Mouse (Mus musculus): Measurements from ENCODE around the gene Zfp954. TPM values are rescaled to one million over a fixed set of nuclear protein-coding genes. Genes with fewer than 3 reads are reported as not detected.
"Not testable (repeated sequence)": the region's sequence is repeated elsewhere in the genome, so short reads cannot be mapped to it uniquely, and the experiment has no call there.

Zfp954 gene
- 16.3 and 17.5 TPM in 2 replicates for polyA plus RNA-seq (2014; fragmentation: Nextera tagmentation; extraction: Ambion mirVana)

GRCm38 (mm10) chr7:7120921-7121601 lies at the start of gene Zfp954:
TSS of gene Zfp954 (minus strand) at chr7:7121488.
- H3K27me3 ChIP-seq (ENCODE audit: control insufficient read depth, insufficient read depth, low read length), result no peaks in the 10 kb centered on the region
- ATAC-seq (replicated peaks; ENCODE audit: insufficient number of reproducible peaks, low FRiP score, low TSS enrichment, low read depth) (peak; percentile 91), DNase-seq (ENCODE audit: low spot score) (peak; percentile 93)
- H3K4me3 ChIP-seq (ENCODE audit: low read depth, low read length), result peak within 1 kb of the TSS; percentile 58
- H3K27ac ChIP-seq (replicated peaks; ENCODE audit: low read depth, low read length), result no peak within 1 kb of the TSS
- peak within 1 kb of the TSS; percentile 66 for H3K9ac ChIP-seq (replicated peaks; ENCODE audit: low read length)
- H3K4me2 ChIP-seq (ENCODE audit: low read depth, low read length), result peak within 1 kb of the TSS; percentile 46
- under 1% methylated on average over 30 of the region's 30 CpGs for WGBS
- H3K36me3 ChIP-seq (replicated peaks; ENCODE audit: control insufficient read depth, insufficient read depth, low read depth, low read length), result no peaks in the 10 kb centered on the region
- H3K9me3 ChIP-seq (replicated peaks; ENCODE audit: control insufficient read depth, low read length), result no peaks in the 10 kb centered on the region
- no peaks in the 10 kb centered on the region for H3K4me1 ChIP-seq (ENCODE audit: control insufficient read depth, insufficient read depth, low read length)

- no peak for ATAC-seq (replicated peaks; ENCODE audit: insufficient number of reproducible peaks, low FRiP score, low TSS enrichment, low read depth)
- H3K36me3 ChIP-seq (replicated peaks; ENCODE audit: control insufficient read depth, insufficient read depth, low read depth, low read length), result no peaks in the 10 kb centered on the region
- no peak for DNase-seq (ENCODE audit: low spot score)
- no peak overlapping the region for H3K9ac ChIP-seq (replicated peaks; ENCODE audit: low read length)
- H3K4me3 ChIP-seq (ENCODE audit: low read depth, low read length), result no peak overlapping the region
- H3K4me2 ChIP-seq (ENCODE audit: low read depth, low read length), result no peak overlapping the region
- H3K9me3 ChIP-seq (replicated peaks; ENCODE audit: control insufficient read depth, low read length), result no peaks in the 10 kb centered on the region
- H3K27me3 ChIP-seq (ENCODE audit: control insufficient read depth, insufficient read depth, low read length), result no peaks in the 10 kb centered on the region
- 90% methylated on average over 15 of the region's 15 CpGs for WGBS
- no peak overlapping the region for H3K27ac ChIP-seq (replicated peaks; ENCODE audit: low read depth, low read length)
- H3K4me1 ChIP-seq (ENCODE audit: control insufficient read depth, insufficient read depth, low read length), result no peaks in the 10 kb centered on the region
These were observed 24.8 kb upstream of the Zfp954 start for GRCm38 (mm10) chr7:7145991-7146608.

GRCm38 (mm10) chr7:7144215-7144614 lies 22.9 kb upstream of the Zfp954 start:
- Histone ChIP-seq H3K9me3 (replicated peaks; ENCODE audit: control insufficient read depth, low read length) (no peaks in the 10 kb centered on the region), H3K4me1 (ENCODE audit: control insufficient read depth, insufficient read depth, low read length) (no peaks in the 10 kb centered on the region), H3K4me2 (ENCODE audit: low read depth, low read length) (no peak overlapping the region), H3K27ac (replicated peaks; ENCODE audit: low read depth, low read length) (no peak overlapping the region), H3K9ac (replicated peaks; ENCODE audit: low read length) (no peak overlapping the region), H3K27me3 (ENCODE audit: control insufficient read depth, insufficient read depth, low read length) (no peaks in the 10 kb centered on the region), H3K4me3 (ENCODE audit: low read depth, low read length) (no peak overlapping the region), H3K36me3 (replicated peaks; ENCODE audit: control insufficient read depth, insufficient read depth, low read depth, low read length) (no peaks in the 10 kb centered on the region)
- 84% methylated on average over 1 of the region's 1 CpGs for WGBS
- DNase-seq (ENCODE audit: low spot score) (no peak), ATAC-seq (replicated peaks; ENCODE audit: insufficient number of reproducible peaks, low FRiP score, low TSS enrichment, low read depth) (no peak)

- Histone ChIP-seq H3K9ac (replicated peaks; ENCODE audit: low read length) (peak within 1 kb of the TSS; percentile 68), H3K9me3 (replicated peaks; ENCODE audit: control insufficient read depth, low read length) (no peaks in the 10 kb centered on the region; the same call in 1 of the 2 replicates), H3K4me3 (ENCODE audit: low read depth, low read length) (peak within 1 kb of the TSS; percentile 42), H3K4me1 (ENCODE audit: control insufficient read depth, insufficient read depth, low read length) (no peaks in the 10 kb centered on the region), H3K27ac (replicated peaks; ENCODE audit: low read depth, low read length) (no peak within 1 kb of the TSS), H3K4me2 (ENCODE audit: low read depth, low read length) (peak within 1 kb of the TSS; percentile 39), H3K27me3 (ENCODE audit: control insufficient read depth, insufficient read depth, low read length) (no peaks in the 10 kb centered on the region), H3K36me3 (replicated peaks; ENCODE audit: control insufficient read depth, insufficient read depth, low read depth, low read length) (no peaks in the 10 kb centered on the region)
- ATAC-seq (replicated peaks; ENCODE audit: insufficient number of reproducible peaks, low FRiP score, low TSS enrichment, low read depth), result peak; percentile 95
- 8% methylated on average over 16 of the region's 16 CpGs for WGBS
- peak; percentile 72 for DNase-seq (ENCODE audit: low spot score)
These were observed 15.1 kb upstream of the Zfp954 start, which contains the start of gene Zfp773 for GRCm38 (mm10) chr7:7136379-7136866. TSS of gene Zfp773 (minus strand) at chr7:7136755.

GRCm38 (mm10) chr7:7132751-7133150 lies 11.5 kb upstream of the Zfp954 start:
- no peak overlapping the region for H3K27ac ChIP-seq (replicated peaks; ENCODE audit: low read depth, low read length)
- H3K36me3 ChIP-seq (replicated peaks; ENCODE audit: control insufficient read depth, insufficient read depth, low read depth, low read length), result no peaks in the 10 kb centered on the region
- H3K4me1 ChIP-seq (ENCODE audit: control insufficient read depth, insufficient read depth, low read length), result no peaks in the 10 kb centered on the region
- DNase-seq (ENCODE audit: low spot score) (no peak), ATAC-seq (replicated peaks; ENCODE audit: insufficient number of reproducible peaks, low FRiP score, low TSS enrichment, low read depth) (no peak)
- H3K9me3 ChIP-seq (replicated peaks; ENCODE audit: control insufficient read depth, low read length), result no peaks in the 10 kb centered on the region
- 83% methylated on average over 8 of the region's 8 CpGs for WGBS
- no peak overlapping the region for H3K4me3 ChIP-seq (ENCODE audit: low read depth, low read length)
- no peak overlapping the region for H3K4me2 ChIP-seq (ENCODE audit: low read depth, low read length)
- no peaks in the 10 kb centered on the region for H3K27me3 ChIP-seq (ENCODE audit: control insufficient read depth, insufficient read depth, low read length)
- no peak overlapping the region for H3K9ac ChIP-seq (replicated peaks; ENCODE audit: low read length)

GRCm38 (mm10) chr7:7130491-7131124 lies 9.3 kb upstream of the Zfp954 start:
- H3K9ac ChIP-seq (replicated peaks; ENCODE audit: low read length); H3K4me3 ChIP-seq (ENCODE audit: low read depth, low read length); H3K27me3 ChIP-seq (ENCODE audit: control insufficient read depth, insufficient read depth, low read length); H3K27ac ChIP-seq (replicated peaks; ENCODE audit: low read depth, low read length); DNase-seq (ENCODE audit: low spot score); H3K4me2 ChIP-seq (ENCODE audit: low read depth, low read length); H3K4me1 ChIP-seq (ENCODE audit: control insufficient read depth, insufficient read depth, low read length); H3K36me3 ChIP-seq (replicated peaks; ENCODE audit: control insufficient read depth, insufficient read depth, low read depth, low read length); ATAC-seq (replicated peaks; ENCODE audit: insufficient number of reproducible peaks, low FRiP score, low TSS enrichment, low read depth); H3K9me3 ChIP-seq (replicated peaks; ENCODE audit: control insufficient read depth, low read length): not testable (repeated sequence)
- WGBS, result 93% methylated on average over 14 of the region's 15 CpGs

GRCm38 (mm10) chr7:7121602-7121980 lies 303 bp upstream of the Zfp954 start:
- Histone ChIP-seq H3K36me3 (replicated peaks; ENCODE audit: control insufficient read depth, insufficient read depth, low read depth, low read length) (no peaks in the 10 kb centered on the region), H3K27ac (replicated peaks; ENCODE audit: low read depth, low read length) (no peak overlapping the region), H3K4me2 (ENCODE audit: low read depth, low read length) (no peak overlapping the region; the same call in 1 of the 2 replicates), H3K27me3 (ENCODE audit: control insufficient read depth, insufficient read depth, low read length) (no peaks in the 10 kb centered on the region), H3K4me1 (ENCODE audit: control insufficient read depth, insufficient read depth, low read length) (no peaks in the 10 kb centered on the region), H3K9ac (replicated peaks; ENCODE audit: low read length) (no peak overlapping the region), H3K4me3 (ENCODE audit: low read depth, low read length) (peak overlapping the region; percentile 58), H3K9me3 (replicated peaks; ENCODE audit: control insufficient read depth, low read length) (no peaks in the 10 kb centered on the region)
- DNase-seq (ENCODE audit: low spot score) (no peak), ATAC-seq (replicated peaks; ENCODE audit: insufficient number of reproducible peaks, low FRiP score, low TSS enrichment, low read depth) (no peak)
- WGBS, result 53% methylated on average over 6 of the region's 6 CpGs

GRCm38 (mm10) chr7:7118441-7118840 lies 2.8 kb downstream of the Zfp954 start:
- Histone ChIP-seq H3K27me3 (ENCODE audit: control insufficient read depth, insufficient read depth, low read length) (no peaks in the 10 kb centered on the region), H3K9ac (replicated peaks; ENCODE audit: low read length) (no peak overlapping the region), H3K4me3 (ENCODE audit: low read depth, low read length) (no peak overlapping the region), H3K27ac (replicated peaks; ENCODE audit: low read depth, low read length) (no peak overlapping the region), H3K9me3 (replicated peaks; ENCODE audit: control insufficient read depth, low read length) (no peaks in the 10 kb centered on the region), H3K36me3 (replicated peaks; ENCODE audit: control insufficient read depth, insufficient read depth, low read depth, low read length) (peaks cover 7% of the 10 kb centered on the region), H3K4me2 (ENCODE audit: low read depth, low read length) (no peak overlapping the region), H3K4me1 (ENCODE audit: control insufficient read depth, insufficient read depth, low read length) (no peaks in the 10 kb centered on the region)
- DNase-seq (ENCODE audit: low spot score) (no peak), ATAC-seq (replicated peaks; ENCODE audit: insufficient number of reproducible peaks, low FRiP score, low TSS enrichment, low read depth) (no peak)
- 94% methylated on average over 2 of the region's 2 CpGs for WGBS

All from embryonic facial prominence, embryonic 11.5 days (tissue).